Mouse (Mus musculus): ENCODE results near the gene Grin2c. TPM values are rescaled to one million over a fixed set of nuclear protein-coding genes. Genes with fewer than 3 reads are reported as not detected.

Gene Grin2c
- total RNA-seq (2022) = under 1 TPM; 0.09 to 0.65 (median 0.23) TPM

- DNase-seq (ENCODE audit: low spot score) = no peak
These were observed at the start of gene Grin2c for GRCm38 (mm10) chr11:115267061-115267883. Gene Grin2c, minus strand, starts transcription at chr11:115267243.

GRCm38 (mm10) chr11:115314249-115314648, 47.2 kb upstream of the Grin2c start:
- DNase-seq (ENCODE audit: low spot score) = no peak

- no peak for DNase-seq (ENCODE audit: low spot score)
These were observed 41.7 kb upstream of the Grin2c start for GRCm38 (mm10) chr11:115308781-115309180.

- no peak for DNase-seq (ENCODE audit: low spot score)
These were observed 39.8 kb upstream of the Grin2c start, which contains the start of gene Otop2 for GRCm38 (mm10) chr11:115306863-115307262. Gene Otop2, plus strand, starts transcription at chr11:115307163.

GRCm38 (mm10) chr11:115303167-115303566, 36.1 kb upstream of the Grin2c start:
- DNase-seq (ENCODE audit: low spot score) = no peak

GRCm38 (mm10) chr11:115301351-115301750, 34.3 kb upstream of the Grin2c start:
- no peak for DNase-seq (ENCODE audit: low spot score)

- DNase-seq (ENCODE audit: low spot score) = no peak
These were observed 33.7 kb upstream of the Grin2c start for GRCm38 (mm10) chr11:115300745-115301144.

DNA sequence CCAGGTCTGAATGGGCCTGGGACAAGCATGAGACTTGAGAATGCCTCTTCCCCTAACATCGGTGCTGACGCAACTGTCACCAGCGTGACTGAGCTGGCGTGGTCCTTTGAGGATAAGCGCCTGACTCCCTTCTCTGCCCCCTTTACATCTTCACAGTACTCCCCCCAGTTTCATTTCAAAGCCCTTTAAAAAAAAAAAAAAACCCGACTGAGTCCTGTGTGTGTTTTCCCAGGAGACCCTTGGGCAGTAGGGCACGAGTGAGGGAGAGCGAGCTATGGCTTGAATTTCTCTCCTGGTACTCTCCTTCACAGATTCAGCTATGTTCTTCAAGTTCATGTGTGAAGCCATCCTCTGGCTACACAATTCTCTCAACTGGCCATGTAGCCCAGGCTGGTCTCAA, 31.1 kb upstream of the Grin2c start:
- DNase-seq (ENCODE audit: low spot score) = no peak

DNA sequence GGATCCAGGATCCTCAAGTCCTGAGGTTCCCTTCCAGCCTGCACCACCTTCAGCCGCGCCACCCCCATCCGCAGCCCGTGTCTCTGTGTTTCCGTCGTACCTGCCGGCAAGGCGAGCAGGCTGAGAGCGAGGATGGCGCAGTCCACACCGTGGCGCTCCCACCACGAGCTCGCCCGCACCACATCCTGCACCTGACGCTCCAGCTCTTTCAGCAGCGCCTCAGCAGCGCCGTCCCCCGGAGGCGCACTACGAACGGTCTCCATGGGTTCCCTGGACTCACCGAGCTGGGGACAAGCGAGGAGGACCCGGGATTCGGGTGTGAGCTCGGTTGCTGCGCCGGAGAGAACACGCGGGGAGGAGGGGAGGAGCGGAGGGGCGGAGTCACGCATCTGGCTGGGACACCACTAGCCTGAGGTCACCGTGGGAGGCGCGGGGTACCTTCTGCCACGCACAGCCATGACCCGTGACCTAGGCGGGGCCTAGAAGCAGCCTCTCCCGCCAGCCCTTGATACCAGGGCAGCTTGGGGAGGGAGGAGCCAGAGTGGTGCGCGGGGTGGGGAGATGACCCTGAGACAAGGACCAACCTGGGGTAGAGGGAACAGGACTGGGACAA, 30.3 kb upstream of the Grin2c start, which contains the start of gene Fads6:
Gene Fads6, minus strand, starts transcription at position 450 of the 613 bp plus-strand sequence.
- no peak for DNase-seq (ENCODE audit: low spot score)

- no peak for DNase-seq (ENCODE audit: low spot score)
These were observed 29.6 kb upstream of the Grin2c start for GRCm38 (mm10) chr11:115296471-115297210.

DNA sequence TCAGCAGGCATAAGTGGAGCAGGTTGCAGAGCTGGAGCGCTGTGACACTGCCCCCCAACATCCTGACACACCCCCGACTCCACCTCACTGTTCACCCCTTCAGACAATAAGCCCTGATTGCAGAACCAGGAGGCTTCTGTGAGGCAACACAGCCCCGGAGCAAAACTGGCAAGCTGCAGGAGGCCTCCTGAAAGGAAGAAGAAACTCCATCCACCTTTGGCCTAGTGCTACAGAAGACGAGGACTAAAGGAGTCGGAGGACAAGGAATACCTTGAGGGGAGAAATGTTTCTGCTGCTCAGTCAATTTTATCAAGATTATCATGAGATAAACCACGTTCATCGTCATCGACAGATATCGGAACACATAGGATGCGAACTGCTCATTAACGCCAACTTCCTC, 28.9 kb upstream of the Grin2c start:
- DNase-seq (ENCODE audit: low spot score) = no peak

- DNase-seq (ENCODE audit: low spot score) = no peak
These were observed 25.8 kb upstream of the Grin2c start for GRCm38 (mm10) chr11:115292631-115293375.

- no peak for DNase-seq (ENCODE audit: low spot score)
These were observed 24.5 kb upstream of the Grin2c start for GRCm38 (mm10) chr11:115291503-115291902.

DNA sequence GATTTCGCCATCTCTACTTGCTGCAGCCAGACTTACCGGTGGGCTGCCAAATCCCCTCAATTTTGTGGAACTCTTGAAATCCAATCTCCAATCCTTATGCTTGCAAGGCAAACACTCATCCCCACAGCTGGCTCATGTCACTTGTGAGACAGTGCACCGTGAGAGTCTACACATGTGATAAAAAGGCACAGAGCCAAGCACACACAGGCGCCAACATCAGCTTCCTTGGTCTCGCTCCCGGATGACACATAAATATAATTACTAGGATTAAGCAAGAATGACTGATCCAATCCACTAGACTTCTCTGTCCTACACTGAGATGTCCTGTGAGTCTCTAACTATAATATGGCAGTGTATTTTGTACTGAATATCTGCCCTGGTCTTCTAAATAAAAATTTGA, 23.9 kb upstream of the Grin2c start:
- peak; percentile 87 for DNase-seq (ENCODE audit: low spot score)

DNA sequence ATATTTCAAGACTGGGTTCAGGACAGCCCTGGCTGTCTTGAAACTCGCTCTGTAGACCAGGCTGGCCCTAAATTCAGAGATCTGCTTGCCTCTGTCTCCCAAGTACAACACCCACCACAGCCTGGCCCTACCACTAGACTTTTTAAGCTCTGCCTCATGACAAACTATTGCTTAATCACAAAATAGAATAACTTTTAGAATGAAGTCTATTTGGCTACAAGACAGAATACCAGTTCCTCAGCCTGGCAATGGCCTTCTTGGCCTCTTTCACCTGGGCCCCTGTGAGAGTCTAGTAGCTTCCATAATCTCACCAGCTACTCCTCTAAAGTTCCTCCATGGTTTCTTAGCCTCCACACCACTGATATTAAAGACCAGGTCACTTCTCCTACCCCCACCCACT, 23.3 kb upstream of the Grin2c start:
- DNase-seq (ENCODE audit: low spot score) = no peak

DNA sequence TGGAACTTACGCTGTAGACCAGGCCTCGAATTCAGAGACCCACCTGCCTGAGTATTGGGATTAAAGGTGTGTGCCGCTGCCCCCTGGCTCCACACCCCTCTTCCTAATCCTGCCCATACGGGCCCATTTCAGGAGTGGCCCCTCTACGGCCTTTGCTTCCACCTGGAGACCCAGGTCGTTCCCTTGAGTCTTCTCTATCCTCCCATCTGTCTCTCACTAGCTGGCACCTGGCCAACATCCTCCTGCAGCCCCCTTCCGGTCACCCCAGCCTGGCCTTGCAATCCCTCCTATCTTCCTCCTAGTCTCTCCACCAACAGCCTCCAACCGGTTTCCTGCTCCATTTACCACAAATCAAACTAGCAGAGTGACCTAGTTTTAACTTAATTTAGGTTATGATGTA, 22.8 kb upstream of the Grin2c start:
- no peak for DNase-seq (ENCODE audit: low spot score)

DNA sequence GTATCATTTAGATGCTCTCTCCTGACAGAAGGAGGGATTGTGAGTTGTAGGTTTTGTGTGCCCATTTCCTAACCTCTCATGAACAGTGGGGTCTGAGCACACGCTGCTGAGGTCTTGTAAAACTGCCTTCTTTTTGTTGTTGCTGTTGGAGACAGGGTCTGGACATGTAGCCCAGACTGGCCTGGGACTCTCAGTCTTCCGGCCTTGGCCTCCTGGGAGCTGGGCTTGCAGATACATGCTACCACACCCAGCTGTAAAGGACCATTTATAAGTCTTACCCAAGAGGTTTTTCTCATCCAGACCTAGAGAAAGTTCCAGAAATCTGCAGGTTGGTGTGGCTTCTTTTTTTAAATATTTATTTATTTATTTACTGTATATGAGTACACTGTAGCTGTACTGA, 21.3 kb upstream of the Grin2c start:
- DNase-seq (ENCODE audit: low spot score) = no peak

GRCm38 (mm10) chr11:115287386-115287785, 20.3 kb upstream of the Grin2c start:
- DNase-seq (ENCODE audit: low spot score) = no peak

DNA sequence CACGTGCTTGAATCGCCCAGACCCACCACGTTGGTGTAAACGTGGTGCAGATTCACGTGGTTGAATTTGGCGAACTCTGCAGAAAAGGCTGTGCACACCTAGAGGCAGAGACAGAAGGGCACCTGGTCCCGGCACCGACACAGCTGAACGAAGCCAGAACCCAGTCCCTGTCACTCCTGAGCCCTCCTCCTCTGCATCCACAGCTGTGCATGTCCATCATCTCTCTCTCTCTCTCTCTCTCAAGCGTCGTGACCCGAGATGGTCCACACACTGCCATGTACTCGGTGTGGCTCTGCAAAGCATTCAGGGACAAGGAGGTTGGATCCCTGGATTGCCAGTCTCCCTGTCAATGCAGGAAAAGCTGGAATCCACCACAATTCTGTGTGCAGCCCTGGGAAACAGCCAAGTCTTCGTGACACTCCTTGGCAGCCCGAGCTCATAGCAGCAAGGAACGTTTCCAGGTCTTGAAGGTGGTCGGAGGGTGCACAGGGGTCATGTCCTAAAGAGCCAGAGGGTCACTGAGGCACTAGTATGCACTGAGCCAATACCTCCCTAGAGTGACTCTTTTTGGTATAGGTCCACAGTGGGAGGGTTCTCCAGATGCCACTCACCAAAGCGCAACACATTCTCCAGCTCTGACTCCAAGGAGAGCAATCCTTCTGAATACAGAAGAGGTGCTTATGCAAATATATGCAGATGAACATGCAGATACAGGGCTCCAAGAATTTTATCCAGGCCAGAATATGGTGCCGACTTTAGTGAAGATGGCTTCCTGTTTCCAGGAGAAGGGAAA, 19.4 kb upstream of the Grin2c start:
- DNase-seq (ENCODE audit: low spot score) = no peak

GRCm38 (mm10) chr11:115285282-115285681, 18.2 kb upstream of the Grin2c start:
- DNase-seq (ENCODE audit: low spot score) = no peak

Measured in heart, adult 8-10 months (tissue).